Mouse (Mus musculus): ENCODE measurements at regions not wholly inside any gene's neighbourhood (a gene's known extent, or its start where the extent isn't known, plus 50 kb on each side); places are given as distances from the start of the nearest gene placed in this dataset.

GRCm38 (mm10) chr11:79856376-79856775, 105.8 kb downstream of the Utp6 start:
- WGBS: 83% methylated on average over 5 of the region's 5 CpGs
- TF ChIP-seq CTCF (IDR thresholded peaks at IDR 0.05; ENCODE audit: insufficient read depth, low read length): no peak
- no peak for TF ChIP-seq POLR2A (IDR thresholded peaks at IDR 0.05; ENCODE audit: borderline replicate concordance, extremely low read depth, low read depth, low read length)

GRCm38 (mm10) chr11:79849545-79849944, 112.6 kb downstream of the Utp6 start:
- TF ChIP-seq POLR2A (IDR thresholded peaks at IDR 0.05; ENCODE audit: borderline replicate concordance, extremely low read depth, low read depth, low read length): no peak
- no peak for TF ChIP-seq CTCF (IDR thresholded peaks at IDR 0.05; ENCODE audit: insufficient read depth, low read length)
- whole genome bisulfite sequencing: 83% methylated on average over 3 of the region's 3 CpGs
- Histone ChIP-seq H3K4me3 (replicated peaks; ENCODE audit: extremely low read depth, low read depth, low read length) (no peak overlapping the region), H3K4me1 (ENCODE audit: control insufficient read depth, insufficient read depth, low read length) (no peaks in the 10 kb centered on the region)
- DNase-seq: no peak

More at GRCm38 (mm10) chr11:79856376-79856775, 105.8 kb downstream of the Utp6 start:
- no peak for DNase-seq
- no peaks in the 10 kb centered on the region for H3K4me1 ChIP-seq (ENCODE audit: control insufficient read depth, insufficient read depth, low read length)
- no peak overlapping the region for H3K4me3 ChIP-seq (replicated peaks; ENCODE audit: extremely low read depth, low read depth, low read length)

GRCm38 (mm10) chr11:79844436-79844835, 117.8 kb downstream of the Utp6 start:
- no peak for TF ChIP-seq CTCF (IDR thresholded peaks at IDR 0.05; ENCODE audit: insufficient read depth, low read length)
- TF ChIP-seq POLR2A (IDR thresholded peaks at IDR 0.05; ENCODE audit: borderline replicate concordance, extremely low read depth, low read depth, low read length): no peak
- Histone ChIP-seq H3K4me1 (ENCODE audit: control insufficient read depth, insufficient read depth, low read length) (peaks cover 4% of the 10 kb centered on the region; the same call in 1 of the 2 replicates), H3K4me3 (replicated peaks; ENCODE audit: extremely low read depth, low read depth, low read length) (no peak overlapping the region)
- 71% methylated on average over 4 of the region's 4 CpGs for WGBS
- no peak for DNase-seq

GRCm38 (mm10) chr11:79843021-79843420, 119.2 kb downstream of the Utp6 start:
- WGBS: 46% methylated on average over 3 of the region's 3 CpGs
- TF ChIP-seq POLR2A (IDR thresholded peaks at IDR 0.05; ENCODE audit: borderline replicate concordance, extremely low read depth, low read depth, low read length): no peak
- TF ChIP-seq CTCF (IDR thresholded peaks at IDR 0.05; ENCODE audit: insufficient read depth, low read length): no peak
- no peak overlapping the region for H3K4me3 ChIP-seq (replicated peaks; ENCODE audit: extremely low read depth, low read depth, low read length)
- peaks cover 4% of the 10 kb centered on the region; the same call in 1 of the 2 replicates for H3K4me1 ChIP-seq (ENCODE audit: control insufficient read depth, insufficient read depth, low read length)
- DNase-seq: no peak

- 60% methylated on average over 6 of the region's 6 CpGs for WGBS
- TF ChIP-seq CTCF (IDR thresholded peaks at IDR 0.05; ENCODE audit: insufficient read depth, low read length) (no peak), POLR2A (IDR thresholded peaks at IDR 0.05; ENCODE audit: borderline replicate concordance, extremely low read depth, low read depth, low read length) (no peak)
These were observed 122.2 kb downstream of the Utp6 start for GRCm38 (mm10) chr11:79839973-79840372.

GRCm38 (mm10) chr11:79838051-79838450, 124.1 kb downstream of the Utp6 start:
- no peak for TF ChIP-seq CTCF (IDR thresholded peaks at IDR 0.05; ENCODE audit: insufficient read depth, low read length)
- TF ChIP-seq POLR2A (IDR thresholded peaks at IDR 0.05; ENCODE audit: borderline replicate concordance, extremely low read depth, low read depth, low read length): no peak
- Histone ChIP-seq H3K4me3 (replicated peaks; ENCODE audit: extremely low read depth, low read depth, low read length) (no peak overlapping the region), H3K4me1 (ENCODE audit: control insufficient read depth, insufficient read depth, low read length) (peaks cover 4% of the 10 kb centered on the region; the same call in 1 of the 2 replicates)
- 64% methylated on average over 4 of the region's 4 CpGs for WGBS
- DNase-seq: no peak

More at GRCm38 (mm10) chr11:79839973-79840372, 122.2 kb downstream of the Utp6 start:
- Histone ChIP-seq H3K4me3 (replicated peaks; ENCODE audit: extremely low read depth, low read depth, low read length) (no peak overlapping the region), H3K4me1 (ENCODE audit: control insufficient read depth, insufficient read depth, low read length) (peaks cover 4% of the 10 kb centered on the region; the same call in 1 of the 2 replicates)
- DNase-seq: peak; percentile 16

GRCm38 (mm10) chr11:79837076-79837990, 124.9 kb downstream of the Utp6 start:
- DNase-seq: no peak

GRCm38 (mm10) chr11:79835873-79836272, 126.3 kb downstream of the Utp6 start:
- TF ChIP-seq POLR2A (IDR thresholded peaks at IDR 0.05; ENCODE audit: borderline replicate concordance, extremely low read depth, low read depth, low read length) (no peak), CTCF (IDR thresholded peaks at IDR 0.05; ENCODE audit: insufficient read depth, low read length) (no peak)
- no peak for DNase-seq
- WGBS: 91% methylated on average over 7 of the region's 7 CpGs

More at GRCm38 (mm10) chr11:79837076-79837990, 124.9 kb downstream of the Utp6 start:
- 50% methylated on average over 6 of the region's 6 CpGs for WGBS
- no peak for TF ChIP-seq POLR2A (IDR thresholded peaks at IDR 0.05; ENCODE audit: borderline replicate concordance, extremely low read depth, low read depth, low read length)
- TF ChIP-seq CTCF (IDR thresholded peaks at IDR 0.05; ENCODE audit: insufficient read depth, low read length): no peak
- H3K4me1 ChIP-seq (ENCODE audit: control insufficient read depth, insufficient read depth, low read length): peaks cover 3% of the 10 kb centered on the region; the same call in 1 of the 2 replicates
- H3K4me3 ChIP-seq (replicated peaks; ENCODE audit: extremely low read depth, low read depth, low read length): no peak overlapping the region

GRCm38 (mm10) chr11:79833817-79834216, 128.4 kb downstream of the Utp6 start:
- WGBS: 74% methylated on average over 2 of the region's 2 CpGs
- no peak overlapping the region for H3K4me3 ChIP-seq (replicated peaks; ENCODE audit: extremely low read depth, low read depth, low read length)
- no peak for TF ChIP-seq CTCF (IDR thresholded peaks at IDR 0.05; ENCODE audit: insufficient read depth, low read length)
- no peak for TF ChIP-seq POLR2A (IDR thresholded peaks at IDR 0.05; ENCODE audit: borderline replicate concordance, extremely low read depth, low read depth, low read length)
- no peaks in the 10 kb centered on the region for H3K4me1 ChIP-seq (ENCODE audit: control insufficient read depth, insufficient read depth, low read length)
- no peak for DNase-seq

More at GRCm38 (mm10) chr11:79835873-79836272, 126.3 kb downstream of the Utp6 start:
- Histone ChIP-seq H3K4me1 (ENCODE audit: control insufficient read depth, insufficient read depth, low read length) (no peaks in the 10 kb centered on the region), H3K4me3 (replicated peaks; ENCODE audit: extremely low read depth, low read depth, low read length) (no peak overlapping the region)
